Mouse (Mus musculus) forebrain, embryonic 12.5 days (tissue): ENCODE measurements around the gene Coq5. TPM values are rescaled to one million over a fixed set of nuclear protein-coding genes. Genes with fewer than 3 reads are reported as not detected.

Experiments used
- ATAC-seq: fragments of 200-750 bp; cut with Nextera tagmentation; 2 replicates; pipeline ENCODE4 v1.8.0; 2017; ENCODE audit warnings: moderate TSS enrichment; ENCODE audit not compliant: low FRiP score
- H3K27ac ChIP-seq: fragments of 300-500 bp; sonication (generic); 2 replicates; pipeline ENCODE4 v1.5.1; 2016; ENCODE audit warnings: mild to moderate bottlenecking
- H3K27me3 ChIP-seq: fragments of 300-500 bp; sonication (generic); 2 replicates; pipeline ENCODE4 v1.6.1; 2016; ENCODE audit warnings: mild to moderate bottlenecking
- H3K36me3 ChIP-seq: fragments of 300-500 bp; sonication (generic); replicated peaks from 2 replicates; pipeline ENCODE4 v1.6.1; 2016; ENCODE audit warnings: mild to moderate bottlenecking
- H3K4me1 ChIP-seq: fragments of 300-500 bp; sonication (generic); 2 replicates; pipeline ENCODE4 v1.6.1; 2016
- H3K4me2 ChIP-seq: fragments of 300-500 bp; sonication (generic); 2 replicates; pipeline ENCODE4 v1.6.1; 2016; ENCODE audit warnings: mild to moderate bottlenecking, moderate library complexity
- H3K4me3 ChIP-seq: fragments of 300-500 bp; sonication (generic); replicated peaks from 2 replicates; pipeline ENCODE4 v1.5.1; 2016; ENCODE audit warnings: mild to moderate bottlenecking
- H3K9ac ChIP-seq: fragments of 300-500 bp; sonication (generic); 2 replicates; pipeline ENCODE4 v1.6.1; 2016; ENCODE audit warnings: mild to moderate bottlenecking
- H3K9me3 ChIP-seq: fragments of 300-500 bp; sonication (generic); 2 replicates; pipeline ENCODE4 v1.6.1; 2016
- WGBS: fragments of 180-500 bp; shearing (Covaris S2); methylation state at CpG from one replicate; pipeline ENCODE4 v1.1.7; 2016; 5-methylcytosine and 5-hydroxymethylcytosine counted together
- polyA plus RNA-seq: library from polyadenylated mRNA; unstranded; fragments of >200 nt; fragmentation: Nextera tagmentation; extraction: Ambion mirVana; gene quantifications from 2 replicates; pipeline ENCODE4 v1.2.1, GENCODE M21; 2016

Coq5 gene
- 54.3 and 57.1 TPM in 2 replicates for polyA plus RNA-seq

DNA sequence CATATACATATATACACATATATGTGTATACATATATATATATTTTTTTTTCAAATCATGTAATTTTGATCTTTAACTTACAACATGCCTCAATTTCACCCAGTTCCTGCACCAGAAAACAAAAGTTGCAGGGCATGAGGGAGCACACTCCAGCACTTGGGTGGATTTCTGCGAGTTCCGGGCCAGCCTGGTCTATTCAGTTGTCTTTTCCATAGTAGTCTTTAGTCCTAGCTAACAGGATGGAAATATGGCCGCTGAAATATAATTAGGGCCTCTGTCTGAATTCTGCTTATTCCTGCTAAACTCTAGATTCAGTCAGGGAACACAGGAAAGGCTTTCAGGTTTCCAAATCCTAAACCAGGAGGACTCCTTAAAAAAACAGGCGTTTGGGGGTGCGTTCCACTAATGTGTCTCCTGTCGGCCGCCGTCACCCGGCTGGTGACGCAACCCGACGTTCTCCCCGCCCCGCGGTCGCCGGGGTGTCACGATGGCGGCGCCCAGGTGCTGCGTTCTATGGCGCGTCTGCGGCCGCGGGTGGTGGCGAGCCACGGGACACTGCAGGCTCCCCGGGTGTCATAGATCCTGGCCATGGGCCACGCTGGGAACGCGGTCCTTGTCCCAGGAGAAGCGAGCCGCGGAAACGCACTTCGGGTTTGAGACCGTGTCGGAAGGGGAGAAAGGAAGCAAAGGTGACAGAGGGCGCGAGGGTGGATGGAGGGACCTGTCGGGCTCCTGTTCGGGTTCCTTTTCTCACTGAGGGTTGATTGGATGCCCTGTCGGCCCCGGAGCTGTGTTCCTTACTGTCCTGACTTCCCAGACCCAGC is at the start of gene Coq5:
TSS of gene Coq5 (plus strand) at position 441 of the 824 bp plus-strand sequence.
- peak within 1 kb of the TSS; percentile 95 for H3K4me2 ChIP-seq
- H3K9me3 ChIP-seq: no peaks in the 10 kb centered on the region
- H3K36me3 ChIP-seq: peaks cover 14% of the 10 kb centered on the region
- peak within 1 kb of the TSS; percentile 93 for H3K4me3 ChIP-seq
- H3K27ac ChIP-seq: peak within 1 kb of the TSS; percentile 50
- H3K27me3 ChIP-seq: no peaks in the 10 kb centered on the region
- peak within 1 kb of the TSS; percentile 85 for H3K9ac ChIP-seq
- 3% methylated on average over 45 of the region's 45 CpGs for WGBS
- peaks cover 7% of the 10 kb centered on the region for H3K4me1 ChIP-seq
- ATAC-seq: peak; percentile 85

DNA sequence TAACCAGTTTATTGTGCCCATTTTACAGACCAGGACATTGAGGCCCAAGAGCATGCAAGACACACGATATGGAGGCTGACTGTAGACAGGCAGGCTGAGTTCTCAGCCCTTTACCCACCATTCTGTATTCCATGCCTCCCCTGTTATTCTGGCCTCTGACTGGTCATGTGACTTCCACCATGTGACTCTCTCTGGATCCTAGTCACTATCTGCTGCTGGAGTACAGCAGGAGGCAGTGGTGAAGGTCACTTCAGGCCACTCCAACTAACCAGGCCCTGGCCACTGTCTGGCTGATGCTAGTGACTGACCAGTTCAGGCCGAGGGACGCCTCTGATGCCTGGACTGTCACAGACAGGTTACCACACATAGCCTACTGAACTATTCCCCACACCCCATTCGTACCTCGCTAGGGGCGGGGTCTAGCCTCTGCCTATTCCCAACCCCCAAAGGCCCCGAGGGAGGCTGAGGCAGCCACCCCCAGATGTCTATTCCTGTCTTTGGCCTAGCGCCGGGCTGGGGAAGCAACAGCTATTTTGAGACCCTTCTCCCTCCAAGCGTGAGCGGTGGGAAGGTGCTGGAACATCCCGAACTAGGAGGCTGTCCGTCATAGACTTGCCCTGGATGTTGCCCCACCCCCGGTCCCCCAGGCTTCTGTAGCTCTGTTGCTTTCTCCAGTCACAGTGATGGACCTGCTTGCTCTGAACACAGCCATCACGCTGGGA is 48.5 kb upstream of the Coq5 start:
- Histone ChIP-seq H3K27ac (no peak overlapping the region), H3K9me3 (no peaks in the 10 kb centered on the region), H3K4me2 (no peak overlapping the region), H3K4me3 (no peak overlapping the region), H3K4me1 (peaks cover 15% of the 10 kb centered on the region), H3K36me3 (no peaks in the 10 kb centered on the region), H3K27me3 (peaks cover 42% of the 10 kb centered on the region), H3K9ac (no peak overlapping the region)
- 54% methylated on average over 15 of the region's 15 CpGs for WGBS
- no peak for ATAC-seq

DNA sequence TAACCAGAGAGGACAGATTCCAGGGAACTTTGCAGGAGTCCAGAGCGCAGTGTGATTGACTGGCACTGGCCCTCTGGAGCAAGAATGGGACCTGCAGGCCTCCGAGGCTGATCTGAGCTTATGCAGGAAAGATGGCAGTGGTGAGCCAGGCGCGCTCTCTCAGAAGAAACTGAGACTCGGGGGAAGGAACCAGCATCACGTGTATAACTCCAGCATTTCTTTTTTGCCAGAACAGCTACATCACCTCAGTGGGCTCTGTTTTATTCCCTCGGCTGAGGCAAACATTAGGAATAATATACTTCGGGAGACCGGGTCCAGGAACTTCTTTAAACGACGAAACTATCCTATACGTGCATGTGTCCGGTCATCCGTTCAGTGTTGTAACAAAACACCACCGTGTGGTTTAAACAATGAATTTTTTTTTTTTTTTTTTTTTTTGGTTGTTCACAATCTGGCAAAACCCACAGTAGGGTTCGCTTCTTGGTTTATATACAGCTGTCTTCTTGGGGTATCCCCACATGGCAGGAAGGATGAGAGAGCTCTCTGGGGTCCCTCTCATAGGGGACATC is 47.8 kb upstream of the Coq5 start:
- Histone ChIP-seq H3K4me1 (peaks cover 15% of the 10 kb centered on the region), H3K36me3 (no peaks in the 10 kb centered on the region), H3K9me3 (no peaks in the 10 kb centered on the region), H3K4me3 (no peak overlapping the region), H3K27ac (no peak overlapping the region), H3K27me3 (peaks cover 45% of the 10 kb centered on the region), H3K4me2 (no peak overlapping the region), H3K9ac (no peak overlapping the region)
- no peak for ATAC-seq
- 46% methylated on average over 16 of the region's 16 CpGs for WGBS

DNA sequence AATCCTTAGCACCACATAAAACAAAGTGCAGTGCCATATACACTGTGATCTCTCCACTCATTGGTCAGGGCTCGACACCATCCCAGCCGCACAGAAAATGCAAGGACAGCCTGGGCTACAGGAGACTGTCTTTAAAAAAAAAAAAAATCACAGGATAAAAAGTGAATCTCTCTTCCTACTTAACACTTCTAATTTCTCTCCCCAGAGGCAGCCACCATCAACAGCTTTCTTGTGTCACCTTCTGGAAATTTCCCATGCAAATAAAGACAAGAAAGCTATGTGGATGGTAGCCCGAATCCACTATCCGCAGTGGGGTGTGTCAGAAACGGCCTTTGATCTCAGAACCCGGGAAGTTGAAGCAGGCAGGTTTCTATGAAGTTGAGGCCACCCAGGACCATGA is 47.0 kb upstream of the Coq5 start:
- no peak for ATAC-seq

DNA sequence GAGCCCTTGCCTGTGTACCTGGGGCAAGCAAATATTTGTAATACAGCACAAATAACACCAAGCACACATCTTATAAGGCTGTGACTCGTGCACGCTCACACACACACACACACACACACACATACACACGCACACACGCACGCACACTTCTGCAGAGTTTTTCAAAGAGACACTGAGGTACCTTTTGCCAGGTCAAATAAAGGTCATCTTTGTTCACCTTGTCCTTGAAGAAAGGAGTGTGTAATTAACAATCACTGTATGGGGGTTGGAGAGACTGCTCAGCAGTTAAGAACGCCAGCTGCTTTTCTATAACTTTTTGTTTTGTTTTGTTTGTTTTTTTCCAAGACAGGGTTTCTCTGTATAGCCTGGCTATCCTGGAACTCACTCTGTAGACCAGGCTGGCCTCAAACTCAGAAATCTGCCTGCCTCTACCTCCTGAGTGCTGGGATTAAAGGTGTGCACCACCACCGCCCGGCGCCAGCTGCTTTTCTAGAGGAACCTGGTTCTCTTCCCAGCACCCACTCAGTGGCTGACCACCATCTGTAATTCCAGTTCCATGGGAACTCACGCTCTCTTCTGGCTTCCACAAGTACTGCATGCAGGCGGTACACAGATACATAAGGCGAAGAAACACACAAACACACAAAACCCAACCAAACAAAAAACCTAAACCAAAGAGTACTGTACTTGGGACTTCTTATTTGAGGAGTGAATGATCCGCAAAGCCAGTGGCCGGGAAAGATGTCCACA is 46.3 kb upstream of the Coq5 start:
- no peak overlapping the region for H3K4me3 ChIP-seq
- H3K36me3 ChIP-seq: no peaks in the 10 kb centered on the region
- H3K4me1 ChIP-seq: peaks cover 20% of the 10 kb centered on the region
- H3K9ac ChIP-seq: no peak overlapping the region
- no peak for ATAC-seq
- H3K9me3 ChIP-seq: no peaks in the 10 kb centered on the region
- 90% methylated on average over 14 of the region's 14 CpGs for WGBS
- peaks cover 48% of the 10 kb centered on the region for H3K27me3 ChIP-seq
- H3K4me2 ChIP-seq: no peak overlapping the region
- H3K27ac ChIP-seq: no peak overlapping the region

More for the DNA sequence above, 47.0 kb upstream of the Coq5 start:
- Histone ChIP-seq H3K27ac (no peak overlapping the region), H3K36me3 (no peaks in the 10 kb centered on the region), H3K4me3 (no peak overlapping the region), H3K27me3 (peaks cover 48% of the 10 kb centered on the region), H3K4me2 (no peak overlapping the region), H3K9ac (no peak overlapping the region), H3K9me3 (no peaks in the 10 kb centered on the region), H3K4me1 (peaks cover 17% of the 10 kb centered on the region)
- WGBS: 75% methylated on average over 6 of the region's 6 CpGs

DNA sequence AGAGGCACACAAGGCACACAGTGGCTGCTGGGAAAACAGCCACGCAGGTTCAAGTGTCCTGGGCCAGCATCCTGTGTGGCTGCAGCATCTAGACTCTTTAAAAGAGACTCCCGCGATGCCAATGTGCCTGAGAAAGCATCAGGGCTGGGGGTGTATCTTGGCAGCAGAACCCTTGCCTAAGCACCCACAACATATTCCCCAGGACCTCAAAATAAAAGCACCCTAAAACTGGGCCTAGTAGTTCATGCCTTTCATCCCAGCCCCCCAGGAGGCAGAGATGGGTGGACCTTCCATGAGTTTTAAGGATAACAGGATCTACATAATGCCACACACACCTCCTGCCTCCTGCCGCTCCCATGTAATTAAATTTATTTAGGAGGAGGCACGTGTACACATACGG is 44.9 kb upstream of the Coq5 start:
- H3K36me3 ChIP-seq: no peaks in the 10 kb centered on the region
- H3K4me3 ChIP-seq: no peak overlapping the region
- H3K27ac ChIP-seq: no peak overlapping the region
- H3K9me3 ChIP-seq: no peaks in the 10 kb centered on the region
- 0 out of 2 replicates have a peak overlapping the region, but pooled peaks have one; percentile 82 for H3K4me2 ChIP-seq
- 44% methylated on average over 6 of the region's 6 CpGs for WGBS
- no peak for ATAC-seq
- H3K27me3 ChIP-seq: peaks cover 52% of the 10 kb centered on the region
- H3K4me1 ChIP-seq: peaks cover 31% of the 10 kb centered on the region
- no peak overlapping the region for H3K9ac ChIP-seq

DNA sequence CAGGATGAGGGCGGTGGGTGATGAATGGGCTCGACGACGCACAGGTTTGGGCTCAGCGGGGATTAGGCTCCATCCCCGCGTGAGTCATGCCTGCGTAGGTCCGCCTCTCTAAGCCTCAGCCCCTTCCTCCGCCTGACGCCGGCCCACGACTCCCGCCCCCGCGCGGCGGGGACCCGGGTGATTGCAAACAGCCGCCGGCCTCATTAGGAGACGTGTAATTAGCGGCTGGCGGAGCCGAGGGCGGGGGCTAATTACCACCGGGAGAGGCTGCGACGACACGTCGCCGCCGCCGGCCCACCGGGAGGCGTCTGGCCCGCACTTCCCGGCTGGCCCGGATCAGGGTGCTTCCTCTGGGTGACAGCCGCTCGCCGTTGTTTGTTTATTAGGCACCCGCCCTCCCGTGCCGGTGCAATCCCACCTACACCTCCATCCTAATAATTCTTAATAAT is 44.1 kb upstream of the Coq5 start:
- H3K4me2 ChIP-seq: peak overlapping the region; percentile 82
- peak; percentile 55 for ATAC-seq
- H3K27ac ChIP-seq: peak overlapping the region; percentile 76
- peaks cover 31% of the 10 kb centered on the region for H3K4me1 ChIP-seq
- peaks cover 7% of the 10 kb centered on the region for H3K36me3 ChIP-seq
- H3K4me3 ChIP-seq: peak overlapping the region; percentile 47
- H3K9ac ChIP-seq: peak overlapping the region; percentile 61
- H3K27me3 ChIP-seq: peaks cover 52% of the 10 kb centered on the region
- WGBS: under 1% methylated on average over 44 of the region's 45 CpGs
- H3K9me3 ChIP-seq: no peaks in the 10 kb centered on the region

DNA sequence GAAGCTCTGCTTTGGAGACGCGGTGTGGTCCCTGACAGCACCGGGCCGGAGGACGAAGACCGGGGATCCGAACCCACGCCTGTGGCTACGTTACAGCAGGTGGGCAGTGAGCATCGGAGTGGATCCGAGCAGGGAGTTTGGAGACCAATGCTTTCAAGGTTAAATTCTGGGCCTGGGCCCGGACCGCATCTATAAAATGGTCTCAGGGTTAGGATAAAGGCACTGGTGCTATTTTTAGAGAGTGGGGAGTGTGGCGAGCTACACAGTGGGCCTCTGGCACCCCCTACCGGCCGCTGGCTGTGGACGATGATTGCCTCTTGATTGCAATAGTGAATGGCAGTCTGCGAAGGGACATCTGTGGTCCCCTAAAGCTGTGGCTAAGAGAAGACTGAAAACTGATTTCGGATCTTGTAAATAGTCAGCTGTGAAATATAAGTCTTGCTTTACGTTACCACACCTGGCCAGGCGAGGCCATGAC is 43.6 kb upstream of the Coq5 start, which contains the start of gene Pop5:
TSS of gene Pop5 (plus strand) at position 51 of the 478 bp plus-strand sequence.
- H3K4me2 ChIP-seq: peak within 1 kb of the TSS; percentile 82
- peak; percentile 69 for ATAC-seq

DNA sequence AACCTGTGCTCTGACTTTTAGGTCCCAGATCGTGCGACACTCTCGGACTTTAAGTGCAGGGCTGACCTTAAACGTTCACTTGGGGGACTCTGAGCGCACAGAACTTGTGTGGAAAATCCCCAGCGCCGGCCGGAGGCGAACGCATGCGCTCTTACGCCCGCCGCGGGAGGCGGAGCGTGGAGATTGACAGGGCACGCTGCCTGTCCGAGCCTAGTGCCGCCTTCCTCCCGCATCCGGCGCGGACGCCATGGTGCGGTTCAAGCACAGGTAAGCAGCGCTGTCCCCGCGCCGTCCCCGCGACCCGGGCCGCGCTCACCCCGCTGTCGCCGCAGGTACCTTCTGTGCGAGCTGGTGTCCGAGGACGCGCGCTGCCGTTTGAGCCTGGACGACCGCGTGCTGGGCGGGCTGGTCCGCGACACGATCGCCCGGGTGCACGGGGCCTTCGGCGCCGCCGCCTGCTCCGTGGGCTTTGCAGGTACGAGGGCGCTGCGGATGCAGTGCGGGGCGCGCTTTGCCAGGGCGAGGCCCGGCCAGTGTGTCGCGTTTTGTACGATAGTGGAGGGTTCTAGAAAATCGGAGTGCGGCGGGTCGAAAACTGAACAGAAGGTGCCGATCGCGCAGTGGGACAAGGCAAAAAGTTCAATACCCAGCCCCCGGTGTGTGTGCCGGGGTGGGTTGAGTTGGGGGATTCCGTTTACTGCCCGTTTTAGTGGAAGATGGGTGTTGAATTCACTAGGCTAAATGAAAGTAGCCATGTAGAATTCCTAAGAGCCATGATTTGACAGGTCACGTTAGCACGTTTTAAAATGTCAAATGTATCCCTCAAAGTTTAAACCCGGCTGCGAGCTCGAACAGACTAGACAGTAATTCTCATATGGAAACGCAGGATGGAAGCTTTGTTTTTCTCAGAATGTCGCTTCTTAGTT is 41.4 kb upstream of the Coq5 start:
- H3K27ac ChIP-seq: 0 out of 2 replicates have a peak overlapping the region, but pooled peaks have one; percentile 66
- peaks cover 26% of the 10 kb centered on the region for H3K4me1 ChIP-seq
- WGBS: under 1% methylated on average over 86 of the region's 88 CpGs
- H3K4me2 ChIP-seq: peak overlapping the region; percentile 94
- no peaks in the 10 kb centered on the region for H3K9me3 ChIP-seq
- ATAC-seq: peak; percentile 80
- H3K4me3 ChIP-seq: peak overlapping the region; percentile 90
- H3K27me3 ChIP-seq: peaks cover 35% of the 10 kb centered on the region
- H3K9ac ChIP-seq: peak overlapping the region; percentile 87
- peaks cover 34% of the 10 kb centered on the region for H3K36me3 ChIP-seq

More for the DNA sequence above, 43.6 kb upstream of the Coq5 start, which contains the start of gene Pop5:
- Histone ChIP-seq H3K9me3 (no peaks in the 10 kb centered on the region), H3K36me3 (peaks cover 12% of the 10 kb centered on the region), H3K27ac (peak within 1 kb of the TSS; percentile 76), H3K9ac (peak within 1 kb of the TSS; percentile 61), H3K4me3 (peak within 1 kb of the TSS; percentile 47), H3K27me3 (peaks cover 52% of the 10 kb centered on the region), H3K4me1 (peaks cover 31% of the 10 kb centered on the region)
- WGBS: 3% methylated on average over 21 of the region's 21 CpGs

DNA sequence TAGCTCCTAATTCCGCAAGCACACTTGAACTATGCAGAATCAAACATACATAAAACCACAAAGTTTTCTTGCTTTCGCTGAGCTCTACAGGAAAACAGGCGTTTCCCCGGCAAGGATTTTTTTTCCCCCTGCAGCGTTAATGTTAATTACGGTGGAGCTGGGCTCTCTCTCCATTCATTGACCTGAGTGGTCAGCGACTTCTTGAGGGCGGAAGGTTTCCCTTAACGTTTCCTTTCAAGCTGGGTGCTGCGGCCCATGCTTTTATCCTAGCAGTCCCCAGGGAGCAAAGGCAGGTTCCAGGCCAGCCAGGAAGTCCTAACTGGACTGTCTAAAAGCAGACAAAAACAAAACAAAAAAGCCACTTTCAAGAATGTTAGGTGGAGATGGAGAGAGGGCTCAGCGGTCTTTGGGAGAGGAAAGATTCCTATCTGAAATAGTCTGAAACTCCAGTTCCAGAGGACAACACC is 40.7 kb upstream of the Coq5 start:
- peak overlapping the region; percentile 90 for H3K4me3 ChIP-seq
- WGBS: 4% methylated on average over 11 of the region's 11 CpGs
- H3K27me3 ChIP-seq: peaks cover 28% of the 10 kb centered on the region
- H3K4me1 ChIP-seq: peaks cover 26% of the 10 kb centered on the region
- H3K9ac ChIP-seq: peak overlapping the region; percentile 87; the same call in 1 of the 2 replicates
- H3K9me3 ChIP-seq: no peaks in the 10 kb centered on the region
- no peak overlapping the region for H3K27ac ChIP-seq
- peak overlapping the region; percentile 94 for H3K4me2 ChIP-seq
- ATAC-seq: no peak
- peaks cover 41% of the 10 kb centered on the region for H3K36me3 ChIP-seq
